Mouse (Mus musculus) MEL (cell line): ENCODE measurements around the gene Sobp.

Source experiments
- CTCF ChIP-seq, 3 experiments: IDR thresholded peaks in 2 of 3; conservative IDR thresholded peaks in 1 of 3; 2 replicates each; pipeline ENCODE4 v1.5.1; 2011 to 2012; ENCODE audit warnings: low read length in 3 of 3, low read depth in 2 of 3, mild to moderate bottlenecking in 2 of 3, improper control_type of control experiment in 1 of 3, inconsistent platforms in 1 of 3, mixed read lengths in 1 of 3, moderate library complexity in 1 of 3; ENCODE audit not compliant: control insufficient read depth in 1 of 3, insufficient read depth in 1 of 3, poor library complexity in 1 of 3, severe bottlenecking in 1 of 3
- MAFK ChIP-seq: IDR thresholded peaks from 2 replicates; pipeline ENCODE4 v1.6.1; 2011; ENCODE audit warnings: low read depth, mild to moderate bottlenecking, low read length, improper control_type of control experiment, borderline replicate concordance

DNA sequence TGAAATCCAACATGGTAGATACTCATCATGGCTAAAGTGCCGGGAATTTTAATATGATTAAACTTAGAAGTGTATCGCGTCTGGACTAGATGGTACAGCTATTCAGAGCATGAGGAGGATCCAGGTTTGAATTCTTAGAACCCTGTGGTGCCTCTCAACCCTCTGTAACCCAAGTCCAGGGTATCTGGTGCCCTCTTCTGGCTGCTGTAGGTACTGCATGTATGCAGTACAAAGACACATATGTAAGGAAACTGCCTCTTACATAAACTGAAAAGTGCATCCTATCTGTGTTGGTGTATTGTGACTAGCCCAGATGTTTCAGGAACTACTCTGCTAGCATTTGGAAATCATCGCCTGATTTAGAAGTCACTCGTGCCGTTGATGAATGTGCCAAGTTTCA lies 184.4 kb downstream of the Sobp start:
- no peak for TF ChIP-seq MAFK
- TF ChIP-seq CTCF (IDR thresholded peaks at IDR 0.05 in 2 of 3, conservative IDR thresholded peaks at IDR 0.05 in 1 of 3; ENCODE audit: control insufficient read depth in 1 of 3, insufficient read depth in 1 of 3, low read depth in 2 of 3, low read length in 3 of 3, poor library complexity in 1 of 3, severe bottlenecking in 1 of 3), result peak; percentile 79 to 98 (median 85)
